Mouse (Mus musculus): ENCODE results near the gene Unc13d.
"Not testable (repeated sequence)": the region's sequence is repeated elsewhere in the genome, so short reads cannot be mapped to it uniquely, and the experiment has no call there.

Gene Unc13d

DNA sequence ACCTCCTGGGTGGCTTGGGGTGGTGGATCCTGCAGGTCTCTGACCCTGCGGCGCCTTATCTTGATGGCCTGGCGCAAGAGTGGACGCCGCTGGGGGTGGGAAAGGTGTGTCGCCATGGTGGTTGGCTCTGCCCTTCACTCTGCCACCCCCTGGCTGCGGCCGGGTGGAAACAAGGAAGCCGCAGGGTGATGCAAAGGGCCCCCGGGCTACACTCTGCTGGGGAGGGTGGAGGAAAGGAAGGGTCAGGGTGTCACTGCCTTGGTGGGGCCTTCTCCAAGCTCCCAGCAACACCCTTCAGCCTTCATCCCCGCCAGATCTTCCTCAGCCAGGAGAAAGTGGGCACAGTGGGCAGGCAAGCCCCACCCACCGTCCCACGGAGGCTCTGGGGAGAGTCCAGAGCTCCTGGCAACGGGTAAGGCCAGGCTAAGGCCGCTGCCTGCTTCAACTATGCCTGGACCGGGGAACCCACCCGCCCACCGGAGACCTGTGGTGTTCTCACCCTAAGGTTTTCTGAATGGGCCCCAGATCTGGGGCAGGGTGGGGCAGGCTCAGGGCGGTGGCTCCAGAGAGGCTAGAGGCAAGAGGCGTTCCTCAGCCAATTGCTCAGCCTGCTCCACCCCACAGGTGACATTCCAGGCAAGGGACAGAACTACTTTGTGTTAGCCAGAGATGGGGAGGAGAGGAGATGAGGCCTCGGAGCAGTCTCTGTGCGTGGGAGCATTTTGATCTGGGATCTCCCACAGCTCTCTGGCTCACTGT is at the start of gene Unc13d:
Gene Unc13d, minus strand, starts transcription at position 516 of the 759 bp plus-strand sequence.
- DNase-seq (ENCODE audit: low read depth, low spot score) = no peak

DNA sequence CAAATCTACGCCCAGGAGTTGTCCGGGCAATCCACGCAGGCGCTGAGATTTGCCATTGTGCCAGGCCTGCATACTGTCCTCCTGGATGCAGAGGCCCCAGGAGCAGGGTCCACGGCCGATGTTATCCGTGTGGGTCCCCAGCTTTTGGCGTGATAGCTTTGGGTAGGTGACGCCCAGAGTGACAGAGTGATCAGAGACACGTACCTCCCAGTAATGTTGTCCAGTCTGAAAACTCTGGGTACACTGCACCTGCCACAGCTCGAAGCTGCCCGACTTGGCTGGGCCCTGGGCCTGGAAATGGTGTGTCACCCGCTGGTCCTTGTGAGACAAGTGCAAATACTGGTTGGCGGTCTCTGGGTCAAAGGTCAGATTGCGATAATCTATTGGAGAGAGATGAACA is 48.5 kb upstream of the Unc13d start:
- no peak for DNase-seq (ENCODE audit: low read depth, low spot score)

DNA sequence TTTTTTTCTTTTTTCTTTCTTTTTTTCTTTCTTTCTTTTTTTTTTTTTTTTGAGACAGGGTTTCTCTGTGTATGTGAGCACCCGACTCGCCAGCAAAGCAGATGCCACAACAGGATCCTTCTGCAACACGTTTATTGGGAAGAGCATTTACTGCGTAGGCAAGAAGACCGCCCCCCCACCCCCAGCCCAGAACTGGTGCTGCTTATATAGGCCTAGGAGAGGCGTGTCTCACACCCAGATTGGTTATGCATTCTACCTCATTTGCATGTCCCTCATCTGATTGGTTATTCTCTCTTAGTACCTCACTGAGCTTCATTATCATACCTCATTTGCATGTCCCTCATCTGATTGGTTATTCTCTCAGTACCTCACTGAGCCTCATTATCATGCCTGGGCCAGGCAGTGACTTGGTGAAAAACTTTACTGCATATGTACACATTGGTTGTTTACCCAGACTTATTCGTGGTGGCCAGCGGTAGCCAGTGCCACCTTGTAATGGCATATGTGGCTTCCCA is 44.0 kb upstream of the Unc13d start:
- DNase-seq (ENCODE audit: low read depth, low spot score) = not testable (repeated sequence)

GRCm38 (mm10) chr11:116117819-116118218 is 40.1 kb upstream of the Unc13d start:
- peak; percentile 36 for DNase-seq (ENCODE audit: low read depth, low spot score)

DNA sequence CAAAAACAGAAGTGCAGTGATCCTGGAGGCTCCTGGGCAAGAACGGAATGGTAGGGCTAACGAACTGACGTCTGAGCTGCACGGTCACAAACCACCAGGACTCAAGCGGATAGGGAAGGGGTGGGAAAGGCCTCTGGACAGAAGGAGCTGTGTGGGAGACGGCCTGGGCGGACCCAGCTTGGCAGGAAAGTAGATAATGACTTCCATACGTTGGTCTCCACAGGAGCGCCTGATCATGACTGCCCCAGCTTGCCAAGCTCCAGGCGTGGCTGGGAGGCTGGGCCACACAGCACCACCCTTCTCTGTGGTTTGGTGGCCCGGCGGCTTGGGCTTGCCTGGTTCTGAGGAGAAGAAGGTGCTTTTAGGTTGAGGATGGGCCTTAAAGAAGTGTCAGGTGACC is 39.5 kb upstream of the Unc13d start:
- no peak for DNase-seq (ENCODE audit: low read depth, low spot score)

GRCm38 (mm10) chr11:116111611-116112203 is 33.9 kb upstream of the Unc13d start:
- DNase-seq (ENCODE audit: low read depth, low spot score) = no peak

DNA sequence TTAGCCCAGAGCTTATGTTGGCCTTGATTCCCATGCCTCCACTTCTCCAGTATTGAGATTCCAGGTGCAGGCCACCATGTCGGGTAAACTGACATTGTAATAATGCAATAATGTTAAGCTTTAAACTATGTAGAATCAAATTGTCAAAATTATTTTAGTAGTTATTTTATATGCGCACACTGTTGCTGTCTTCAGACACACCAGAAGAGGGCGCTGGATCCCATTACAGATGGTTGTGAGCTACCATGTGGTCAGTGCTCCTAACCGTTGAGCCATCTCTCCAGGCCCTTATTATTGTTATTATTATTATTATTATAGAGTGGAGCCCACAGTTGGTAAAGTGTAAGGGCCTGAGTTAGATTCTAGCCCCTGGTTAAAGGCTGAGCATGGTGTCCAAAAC is 33.3 kb upstream of the Unc13d start:
- DNase-seq (ENCODE audit: low read depth, low spot score) = no peak

DNA sequence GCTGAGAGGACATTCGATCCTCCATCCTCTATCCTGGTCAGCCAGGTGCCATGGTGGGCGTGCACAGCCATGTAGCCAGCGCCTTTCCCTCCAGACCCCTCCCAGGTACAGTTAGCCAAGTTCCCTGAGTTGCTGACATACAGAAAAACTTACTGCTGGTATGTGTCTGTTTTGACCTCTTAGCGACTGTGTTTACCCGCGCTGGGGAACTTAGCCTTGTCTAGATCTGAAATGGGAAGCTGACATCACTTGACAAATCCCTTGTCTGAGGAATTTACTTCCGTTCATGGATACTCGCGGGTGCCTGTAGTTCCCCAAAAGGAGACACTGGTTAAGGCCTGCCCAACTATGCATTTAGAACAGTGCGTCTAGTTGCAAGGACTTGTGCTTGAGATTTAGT is 32.8 kb upstream of the Unc13d start:
- no peak for DNase-seq (ENCODE audit: low read depth, low spot score)

DNA sequence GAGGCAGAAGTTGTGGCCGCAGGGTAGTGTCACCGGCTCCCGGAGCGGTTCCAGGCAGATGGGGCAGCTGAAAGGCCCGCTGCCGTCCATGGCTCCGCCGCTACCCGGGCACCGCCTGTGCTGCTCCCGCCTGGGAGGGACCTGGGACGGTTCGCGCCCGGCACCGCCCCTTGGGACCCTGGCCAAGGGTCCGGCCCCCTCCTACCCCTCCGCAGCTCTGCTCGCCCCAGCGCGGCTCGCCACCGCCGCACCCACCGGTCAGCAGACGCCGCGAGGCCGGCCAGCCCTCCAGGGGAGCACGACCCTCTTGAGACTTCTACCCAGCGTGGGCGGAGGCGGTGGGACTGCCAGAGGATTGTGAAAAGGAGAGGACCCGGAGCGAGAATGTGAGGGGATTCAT is 32.4 kb upstream of the Unc13d start:
- DNase-seq (ENCODE audit: low read depth, low spot score) = no peak

GRCm38 (mm10) chr11:116109441-116110081 is 31.8 kb upstream of the Unc13d start:
- DNase-seq (ENCODE audit: low read depth, low spot score) = no peak

DNA sequence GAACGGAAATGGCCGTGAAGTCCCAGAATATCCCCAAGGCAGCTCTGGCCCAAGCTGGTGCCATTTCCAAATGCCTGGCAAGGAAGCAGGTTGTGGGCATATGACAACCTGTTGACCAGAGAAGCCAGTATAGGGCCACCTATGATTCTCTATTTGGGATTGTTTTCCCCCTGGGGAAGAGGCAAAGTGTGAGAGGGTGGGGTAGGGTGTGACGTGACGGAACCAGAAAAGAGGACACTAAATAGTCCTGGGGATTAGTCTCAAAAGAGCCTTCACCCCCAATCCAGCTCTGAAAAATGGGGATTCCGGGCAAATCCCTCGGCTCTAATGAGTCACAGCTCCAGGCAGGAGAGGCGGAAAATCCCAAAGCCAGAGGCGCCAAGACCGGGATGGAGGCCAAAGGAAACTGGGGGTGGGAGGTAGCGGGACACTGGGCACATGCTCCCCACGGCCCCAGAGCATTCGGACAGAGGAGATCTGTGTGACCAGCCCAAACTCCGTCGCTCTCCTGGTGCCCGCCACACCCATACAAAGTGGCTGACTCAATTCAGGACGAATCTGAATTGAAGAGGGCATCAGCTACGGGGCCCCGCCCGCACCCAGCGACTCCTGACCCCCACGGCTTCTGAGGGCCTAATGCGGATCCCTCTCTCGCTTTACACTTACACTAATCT is 30.8 kb upstream of the Unc13d start:
- DNase-seq (ENCODE audit: low read depth, low spot score) = no peak

- DNase-seq (ENCODE audit: low read depth, low spot score) = no peak
Observed at GRCm38 (mm10) chr11:116107777-116108285, 30.1 kb upstream of the Unc13d start.

GRCm38 (mm10) chr11:116106963-116107776 is 29.4 kb upstream of the Unc13d start:
- peak; percentile 32 for DNase-seq (ENCODE audit: low read depth, low spot score)

DNA sequence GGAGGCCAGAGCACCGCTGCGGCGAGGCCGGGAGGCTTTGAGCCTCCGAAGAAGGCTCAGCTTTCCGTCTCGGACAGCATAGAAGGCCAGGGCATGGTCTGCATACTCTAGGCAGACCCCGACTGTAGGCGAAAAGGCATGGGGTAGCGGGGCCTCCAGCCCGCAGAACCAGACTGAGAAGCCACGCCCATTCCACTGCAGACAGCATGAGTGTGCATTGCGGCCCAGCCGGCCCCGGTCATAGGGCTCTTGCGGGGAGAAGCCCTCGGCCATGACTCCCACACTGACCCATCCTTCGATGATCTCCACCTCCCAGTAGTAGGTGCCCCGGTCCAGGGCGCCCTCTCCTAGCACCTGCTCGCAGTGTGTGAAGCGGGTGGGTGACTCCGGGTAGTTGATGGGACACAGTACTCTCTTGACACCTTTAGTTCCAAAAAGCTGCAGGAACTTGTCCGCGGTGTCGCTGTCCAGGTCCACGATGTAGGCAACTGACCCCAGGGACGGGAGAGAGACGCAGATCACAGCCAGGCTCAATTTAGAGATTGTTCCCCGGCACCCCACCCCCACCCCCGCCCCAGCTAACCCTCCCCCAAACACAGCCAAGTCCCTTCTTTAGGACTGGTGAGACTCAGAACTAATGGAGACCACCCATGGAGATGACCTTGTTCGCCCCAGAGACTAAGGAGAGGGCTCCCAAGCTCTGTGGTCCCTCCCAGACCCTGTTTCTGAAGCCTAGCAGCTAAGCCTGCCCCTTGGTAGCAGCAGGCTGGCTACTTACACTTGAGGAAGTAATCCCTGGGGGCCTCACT is 28.6 kb upstream of the Unc13d start:
- no peak for DNase-seq (ENCODE audit: low read depth, low spot score)

GRCm38 (mm10) chr11:116105065-116105464 is 27.3 kb upstream of the Unc13d start:
- DNase-seq (ENCODE audit: low read depth, low spot score) = peak; percentile 22

- no peak for DNase-seq (ENCODE audit: low read depth, low spot score)
Observed at GRCm38 (mm10) chr11:116104006-116104646, 26.4 kb upstream of the Unc13d start.

DNA sequence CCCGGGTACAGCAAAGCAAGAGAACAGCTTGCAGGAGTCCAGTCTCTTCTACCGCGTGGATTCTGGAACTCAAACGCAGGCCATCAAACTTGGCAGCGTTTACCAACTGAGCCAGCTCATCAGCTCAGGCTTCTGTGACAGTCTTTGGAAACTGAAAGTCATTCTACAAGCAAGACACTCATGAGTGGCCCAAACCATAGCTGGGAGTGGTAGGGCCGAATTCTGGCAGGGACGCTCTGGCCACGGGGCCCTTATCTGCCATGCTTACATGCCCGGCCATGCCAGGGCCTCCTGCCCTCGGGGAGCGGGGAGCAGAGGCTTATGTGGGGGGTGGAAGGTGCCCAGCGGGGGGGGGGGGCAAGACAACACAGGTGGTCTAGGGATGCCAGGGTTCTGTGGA is 25.8 kb upstream of the Unc13d start:
- no peak for DNase-seq (ENCODE audit: low read depth, low spot score)

- DNase-seq (ENCODE audit: low read depth, low spot score) = no peak
Observed at GRCm38 (mm10) chr11:116102472-116102871, 24.7 kb upstream of the Unc13d start.

- no peak for DNase-seq (ENCODE audit: low read depth, low spot score)
Observed at GRCm38 (mm10) chr11:116101931-116102381, 24.2 kb upstream of the Unc13d start.

DNA sequence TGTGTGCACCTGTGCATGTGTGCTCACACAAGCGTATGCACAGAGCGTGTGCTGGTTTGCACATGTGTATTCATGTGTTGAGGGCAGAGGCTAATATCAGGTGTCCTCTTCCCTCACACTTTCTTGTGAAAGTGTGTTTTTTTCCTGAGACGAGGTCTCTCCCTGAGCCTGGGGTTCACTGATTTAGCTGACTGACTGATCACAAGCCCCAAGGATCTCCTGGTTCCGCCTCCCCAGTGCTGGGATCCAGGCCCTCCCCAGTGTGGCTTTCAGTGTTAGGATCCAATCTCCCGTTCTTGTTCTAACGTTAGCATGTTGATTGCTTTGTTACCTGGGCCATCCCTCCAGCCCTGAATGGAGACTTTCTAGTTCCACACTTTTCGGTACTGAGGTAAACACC is 23.1 kb upstream of the Unc13d start:
- DNase-seq (ENCODE audit: low read depth, low spot score) = no peak

All from A20 (cell line).